Mouse (Mus musculus) telencephalon, adult 2 months (tissue): ENCODE results near the gene Kif6.

Source experiments
- DNase-seq: peaks from one replicate; pipeline ENCODE4 v3.0.0-alpha.2; 2011; ENCODE audit warnings: low read depth, low spot score

Kif6 gene

GRCm38 (mm10) chr17:49894471-49894870 lies 279.5 kb downstream of the Kif6 start:
- no peak for DNase-seq

DNA sequence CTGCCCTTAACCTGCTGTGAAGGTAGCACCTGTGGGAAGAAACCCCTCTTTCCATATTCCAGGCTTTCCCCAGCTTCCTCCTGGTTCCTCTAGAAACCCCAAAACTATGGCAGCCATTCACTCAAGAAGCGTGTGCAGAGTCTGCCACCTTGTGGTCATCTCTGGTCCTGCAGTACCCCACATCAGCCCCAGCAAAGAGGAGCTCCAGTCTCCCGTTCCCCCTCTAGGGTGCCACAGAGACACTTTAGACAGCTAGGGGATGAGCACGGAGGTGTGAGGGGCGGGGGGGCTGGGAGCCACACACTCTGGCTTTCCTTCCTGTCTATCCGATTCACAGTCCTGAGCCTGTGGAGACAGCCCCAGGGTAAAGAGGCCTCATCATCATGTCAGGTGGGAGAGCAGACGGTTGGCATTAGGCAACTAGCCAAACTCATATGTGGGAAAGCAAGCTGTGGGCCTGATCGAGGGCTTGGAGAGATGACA lies 284.0 kb downstream of the Kif6 start:
- DNase-seq: peak; percentile 32

DNA sequence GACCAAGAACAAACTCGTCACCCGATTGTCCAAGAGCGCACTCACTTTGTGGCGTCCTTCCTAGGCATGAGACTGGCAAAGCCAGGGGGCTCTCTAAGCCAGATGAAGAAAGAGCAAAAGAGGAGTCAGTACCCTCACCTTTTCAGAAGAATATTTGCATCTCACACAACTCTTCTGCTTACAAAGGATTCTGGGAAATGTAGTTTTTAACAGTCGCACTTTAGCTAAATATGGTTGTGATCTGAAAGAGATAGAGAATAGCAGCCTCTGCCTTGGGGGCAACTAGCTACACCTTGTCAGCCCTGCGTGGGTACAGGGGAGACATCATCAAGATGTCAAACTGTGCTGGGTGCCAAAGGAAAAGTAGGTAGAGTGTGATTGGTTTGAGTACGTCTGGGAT lies 287.7 kb downstream of the Kif6 start:
- no peak for DNase-seq

DNA sequence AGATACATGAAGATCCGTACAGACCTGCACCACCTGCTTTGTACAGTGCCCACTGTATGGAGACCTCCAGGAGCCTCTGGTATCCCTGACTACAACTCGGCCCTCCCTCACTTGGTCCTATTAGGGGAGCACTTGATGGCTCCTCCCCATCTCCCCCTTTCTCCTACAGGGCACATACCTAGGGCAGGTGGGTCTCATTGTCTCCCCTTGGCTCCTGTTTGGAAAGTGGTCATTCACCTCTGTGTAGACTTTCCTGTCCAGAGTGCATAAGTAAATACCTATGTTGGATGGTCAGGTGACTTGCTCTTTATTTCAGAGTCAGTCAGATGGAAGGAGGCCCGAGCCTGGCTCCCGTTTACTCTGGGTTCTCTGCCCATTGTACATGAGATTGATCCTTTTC lies 308.5 kb downstream of the Kif6 start:
- no peak for DNase-seq

- peak; percentile 22 for DNase-seq
Measured at GRCm38 (mm10) chr17:49927611-49928010, 312.7 kb downstream of the Kif6 start.

- no peak for DNase-seq
Measured at GRCm38 (mm10) chr17:49933806-49934205, 318.9 kb downstream of the Kif6 start.

DNA sequence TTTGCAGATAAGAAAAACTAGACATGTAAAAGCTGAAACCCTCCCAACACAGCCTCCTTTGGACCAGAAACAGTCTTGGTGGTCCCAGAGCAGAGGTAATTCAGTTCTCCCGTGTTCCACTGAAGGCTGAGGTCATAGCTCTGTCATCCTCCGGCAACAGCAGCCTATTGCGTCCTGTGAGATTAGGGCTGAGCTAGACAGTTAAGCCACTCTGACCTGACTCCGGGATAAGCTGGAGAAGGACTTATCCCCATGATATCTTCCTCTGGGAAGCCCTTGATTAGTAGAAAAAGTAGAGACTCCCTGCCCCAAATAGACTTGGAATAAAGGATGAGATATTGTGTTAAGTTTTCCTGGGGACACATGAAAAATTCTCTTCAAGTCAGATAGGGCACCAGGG lies 319.6 kb downstream of the Kif6 start:
- no peak for DNase-seq

DNA sequence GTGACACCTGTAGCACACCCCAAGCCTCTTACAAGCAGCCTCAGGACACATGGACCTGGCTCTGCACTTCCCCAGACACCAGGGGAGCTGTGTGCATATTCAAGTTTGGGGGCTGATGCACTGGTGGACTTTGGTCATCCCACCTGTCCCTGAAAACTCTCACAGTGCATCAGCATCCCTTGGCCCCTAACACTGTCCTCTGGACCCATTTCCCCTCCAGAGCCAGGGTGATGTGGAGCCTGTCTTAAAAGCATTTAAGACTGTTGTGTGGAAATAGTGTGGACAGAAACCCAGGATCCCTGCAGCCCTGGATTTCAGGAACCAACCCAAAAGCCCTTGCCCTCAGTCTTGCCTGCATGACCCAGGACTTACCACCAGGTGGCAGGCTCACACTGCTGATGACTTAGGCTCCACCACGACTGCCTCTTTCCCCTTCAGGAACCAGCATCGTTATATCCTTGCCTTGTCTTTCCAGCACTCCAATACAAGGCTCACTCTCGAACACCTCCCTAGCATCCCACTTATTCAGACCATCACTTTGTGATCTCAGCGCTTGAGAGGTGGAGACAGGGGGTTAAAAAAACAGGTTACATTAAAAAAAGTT lies 320.8 kb downstream of the Kif6 start:
- peak; percentile 24 for DNase-seq

DNA sequence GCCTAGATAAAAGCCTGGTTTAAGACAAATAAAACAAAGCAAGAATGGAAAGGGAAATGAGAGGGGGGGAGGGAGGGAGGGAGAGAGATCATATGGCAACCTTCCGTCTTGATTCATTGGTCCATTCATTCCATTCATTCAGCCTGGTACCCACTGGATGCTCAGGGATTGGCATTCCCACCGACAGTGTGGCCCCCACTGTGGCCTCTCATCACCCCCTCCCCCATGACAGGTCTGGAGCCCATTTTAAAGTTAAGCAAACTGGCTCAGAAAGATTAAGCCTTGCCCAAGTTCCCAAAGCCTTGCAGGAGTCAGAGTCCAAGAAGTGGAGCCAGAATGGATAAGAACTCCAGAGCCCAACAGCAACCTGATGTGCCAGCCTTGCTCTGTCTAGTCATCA lies 321.3 kb downstream of the Kif6 start:
- no peak for DNase-seq

- DNase-seq: no peak
Measured at GRCm38 (mm10) chr17:49939146-49939545, 324.2 kb downstream of the Kif6 start.

DNA sequence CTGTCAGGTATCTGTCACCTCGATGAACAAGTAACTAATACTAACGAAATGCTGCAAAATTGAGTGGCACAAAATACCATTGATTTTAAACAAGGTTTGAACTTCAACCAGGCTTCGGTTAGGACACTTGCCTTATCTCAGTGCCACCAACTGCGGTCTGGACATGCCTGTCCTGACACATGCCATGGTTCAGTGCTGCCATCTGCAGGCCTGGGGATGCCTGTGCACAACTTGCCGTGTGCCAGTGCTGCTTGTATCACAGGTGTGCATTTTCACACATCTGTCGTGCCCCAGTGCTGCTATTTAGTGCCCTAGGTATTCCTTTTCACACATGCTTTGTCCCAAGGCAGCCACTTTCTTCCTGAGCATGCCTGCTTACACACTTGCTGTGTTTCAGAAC lies 327.7 kb downstream of the Kif6 start:
- no peak for DNase-seq

DNA sequence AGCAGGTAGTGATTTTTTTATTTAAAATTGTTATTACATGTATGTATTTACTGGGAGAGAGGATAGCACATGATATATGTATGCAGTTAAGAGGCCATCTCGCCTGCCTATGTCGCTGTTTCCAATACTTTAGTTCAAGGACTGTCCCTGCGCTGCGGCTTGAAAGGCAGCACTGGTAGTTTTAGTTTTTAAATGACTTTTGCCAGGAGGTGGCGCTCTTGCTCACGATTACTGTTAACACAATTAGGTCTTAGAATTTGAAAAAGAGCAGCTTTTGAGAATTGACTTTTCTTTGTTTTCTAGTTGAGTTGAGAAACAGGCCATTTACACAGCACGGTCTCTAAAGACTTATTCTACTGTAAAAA lies 336.5 kb downstream of the Kif6 start:
- DNase-seq: peak; percentile 60

GRCm38 (mm10) chr17:49951856-49952607 lies 337.1 kb downstream of the Kif6 start:
- no peak for DNase-seq

GRCm38 (mm10) chr17:49959021-49959420 lies 344.1 kb downstream of the Kif6 start:
- no peak for DNase-seq
